Mouse (Mus musculus) erythroblast, adult 5-6 weeks (primary cell): ENCODE measurements around the gene Col15a1. TPM values are rescaled to one million over a fixed set of nuclear protein-coding genes. Genes with fewer than 3 reads are reported as not detected.

Experiments
- ATAC-seq: replicated peaks from 2 replicates; pipeline ENCODE4 v1.8.0; 2016; ENCODE audit warnings: moderate number of reproducible peaks, mild to moderate bottlenecking, moderate TSS enrichment, inconsistent platforms; ENCODE audit not compliant: poor library complexity, low FRiP score, severe bottlenecking
- total RNA-seq, 2 experiments: library from RNA; stranded (forward) in 1 of 2; stranded (reverse) in 1 of 2; fragments of 150-400 nt in 1 of 2; fragments of 200-764, 138-1000 nt in 1 of 2; gene quantifications; 2 replicates each; pipeline versions ENCODE4 v1.2.3 to v1.2.4; 2015 to 2017; ENCODE audit warnings: low replicate concordance in 2 of 2

The Col15a1 gene
- total RNA-seq, 2 experiments from 2014 or later: not detected

- ATAC-seq: peak; percentile 78
Observed at GRCm38 (mm10) chr4:47293771-47294543, 86.0 kb downstream of the Col15a1 start.

- ATAC-seq: peak; percentile 72
Observed at GRCm38 (mm10) chr4:47294544-47295070, 86.6 kb downstream of the Col15a1 start.

GRCm38 (mm10) chr4:47295547-47295946 is 87.6 kb downstream of the Col15a1 start:
- peak; percentile 61 for ATAC-seq

- no peak for ATAC-seq
Observed at GRCm38 (mm10) chr4:47300701-47301100, 92.7 kb downstream of the Col15a1 start.

- ATAC-seq: no peak
Observed at GRCm38 (mm10) chr4:47302610-47303009, 94.6 kb downstream of the Col15a1 start.

- no peak for ATAC-seq
Observed at GRCm38 (mm10) chr4:47303340-47303998, 95.5 kb downstream of the Col15a1 start.

GRCm38 (mm10) chr4:47309886-47310625 is 102.1 kb downstream of the Col15a1 start:
- ATAC-seq: no peak

- peak; percentile 73 for ATAC-seq
Observed at GRCm38 (mm10) chr4:47310812-47311211, 102.9 kb downstream of the Col15a1 start.

GRCm38 (mm10) chr4:47311467-47311866 is 103.5 kb downstream of the Col15a1 start:
- ATAC-seq: no peak

GRCm38 (mm10) chr4:47311929-47312328 is 104.0 kb downstream of the Col15a1 start:
- no peak for ATAC-seq

- no peak for ATAC-seq
Observed at GRCm38 (mm10) chr4:47312676-47313075, 104.7 kb downstream of the Col15a1 start.

GRCm38 (mm10) chr4:47313710-47314410 is 105.9 kb downstream of the Col15a1 start:
- ATAC-seq: no peak

GRCm38 (mm10) chr4:47315458-47315857 is 107.5 kb downstream of the Col15a1 start:
- ATAC-seq: no peak

- no peak for ATAC-seq
Observed at GRCm38 (mm10) chr4:47316432-47316831, 108.5 kb downstream of the Col15a1 start.

- ATAC-seq: no peak
Observed at GRCm38 (mm10) chr4:47319561-47320321, 111.8 kb downstream of the Col15a1 start.

- ATAC-seq: no peak
Observed at GRCm38 (mm10) chr4:47322315-47322714, 114.4 kb downstream of the Col15a1 start.

GRCm38 (mm10) chr4:47324206-47324605 is 116.2 kb downstream of the Col15a1 start:
- peak; percentile 50; the same call in 1 of the 2 replicates for ATAC-seq

GRCm38 (mm10) chr4:47327782-47328181 is 119.8 kb downstream of the Col15a1 start:
- no peak for ATAC-seq

GRCm38 (mm10) chr4:47329285-47329684 is 121.3 kb downstream of the Col15a1 start:
- no peak for ATAC-seq
